ENCODE assay signal across 9 mouse cellular contexts in the genomic region with DNA sequence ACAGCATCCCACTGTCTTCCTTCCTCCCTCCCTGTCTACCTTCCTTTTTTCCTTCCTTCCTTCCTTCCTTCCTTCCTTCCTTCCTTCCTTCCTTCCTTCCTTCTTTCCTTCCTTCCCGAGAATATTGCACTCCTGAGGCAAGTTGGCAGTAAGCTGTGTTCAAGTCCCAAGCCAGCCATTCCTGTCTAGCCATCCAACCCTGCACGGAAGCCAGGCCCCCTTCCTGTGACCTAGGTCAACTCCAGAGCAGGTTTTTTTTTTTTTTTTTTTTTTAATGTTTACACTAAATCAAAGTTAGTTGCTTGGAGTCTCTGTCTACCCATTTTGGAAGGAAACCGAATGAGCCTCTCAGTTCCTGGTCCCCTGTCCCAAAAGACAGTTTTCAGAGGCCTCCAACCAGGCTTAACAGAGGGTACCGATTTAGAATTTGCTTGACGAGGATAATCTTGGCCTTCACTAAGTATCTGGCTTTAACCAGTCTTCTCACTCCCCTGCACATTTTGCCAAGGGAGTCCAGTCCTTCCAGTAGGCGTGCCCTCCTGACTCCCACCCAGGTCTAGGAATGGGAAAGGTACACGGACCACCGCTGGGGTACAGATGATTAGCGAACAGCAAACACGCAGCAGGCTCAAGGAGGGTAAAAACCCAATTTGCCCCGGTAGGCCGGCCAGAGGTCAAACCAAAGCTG. TPM values are rescaled to one million over a fixed set of nuclear protein-coding genes. Genes with fewer than 3 reads are reported as not detected.
DNase-seq lines count a peak whose midpoint lies in the region; ATAC-seq and TF ChIP-seq lines count a peak whose summit lies in the region.
"Had no signal": no experiment of that assay in that cellular context is flagged by ENCODE, and none has a peak within 500 bp of the region (broad histone marks: within the 10 kb centered on the region; RNA-seq: fewer than 3 reads in every experiment).

No protein-coding gene starts in this region.

- H3K27me3 ChIP-seq in intestine, embryonic 15.5 days (replicated peaks): no peaks in the 10 kb centered on the region
- H3K27me3 ChIP-seq in neural tube, embryonic 11.5 days (ENCODE audit: control insufficient read depth, insufficient read depth, low read length): no peaks in the 10 kb centered on the region

- no peaks in the 10 kb centered on the region for H3K36me3 ChIP-seq in intestine, embryonic 15.5 days
- no peaks in the 10 kb centered on the region for H3K36me3 ChIP-seq in neural tube, embryonic 11.5 days (ENCODE audit: control insufficient read depth, insufficient read depth, low read length)

- peak; percentile 14 for ATAC-seq in intestine, embryonic 15.5 days
- peak; percentile 18; the same call in 1 of the 2 replicates for ATAC-seq in neural tube, embryonic 11.5 days (ENCODE audit: insufficient read depth, low FRiP score, low TSS enrichment)

- peak; percentile 57 for DNase-seq in embryo, embryonic 10 days (ENCODE audit: low spot score)
- DNase-seq in embryo, embryonic 9.5 days (ENCODE audit: extremely low spot score): no peak
- no peak for DNase-seq in layer of hippocampus, adult 2 months (ENCODE audit: low spot score in 2 of 2)
- no peak for DNase-seq in layer of hippocampus, adult 9-10 months (ENCODE audit: low spot score)
- no peak for DNase-seq in neural tube, embryonic 11.5 days (ENCODE audit: low spot score)
- DNase-seq in cerebellum, adult 11-12 months: no peak
- DNase-seq in left cerebral cortex, postnatal 10 days (ENCODE audit: extremely low spot score in 1 of 2, low spot score in 2 of 2): no peak

- H3K9me3 ChIP-seq in intestine, embryonic 15.5 days: no peaks in the 10 kb centered on the region
- H3K9me3 ChIP-seq in neural tube, embryonic 11.5 days (ENCODE audit: control insufficient read depth, low read length): no peaks in the 10 kb centered on the region
- H3K9me3 ChIP-seq: megakaryocyte, embryonic 14.5 days had no signal

- WGBS in intestine, embryonic 15.5 days: 12% methylated on average over 12 of the region's 12 CpGs
- WGBS in neural tube, embryonic 11.5 days: 5% methylated on average over 12 of the region's 12 CpGs

- H3K27ac ChIP-seq in layer of hippocampus, adult 2 months: peak overlapping the region; percentile 54; the same call in 1 of the 2 replicates
- peak overlapping the region; percentile 88 for H3K27ac ChIP-seq in intestine, embryonic 15.5 days
- no peak overlapping the region for H3K27ac ChIP-seq in neural tube, embryonic 11.5 days (ENCODE audit: low read depth, low read length)

- H3K4me2 ChIP-seq in intestine, embryonic 15.5 days (replicated peaks): peak overlapping the region; percentile 44
- peak overlapping the region; percentile 1; the same call in 1 of the 2 replicates for H3K4me2 ChIP-seq in neural tube, embryonic 11.5 days (ENCODE audit: low read depth)

- H3K4me3 ChIP-seq in layer of hippocampus, adult 2 months: no peak overlapping the region
- peak overlapping the region; percentile 3; the same call in 1 of the 2 replicates for H3K4me3 ChIP-seq in intestine, embryonic 15.5 days (replicated peaks)
- no peak overlapping the region for H3K4me3 ChIP-seq in neural tube, embryonic 11.5 days (ENCODE audit: low read depth, low read length)
- H3K4me3 ChIP-seq: megakaryocyte, embryonic 14.5 days had no signal

- intact Hi-C loops in left cerebral cortex, postnatal 10 days (cut with DNase I): no loop called here

- H3K9ac ChIP-seq in intestine, embryonic 15.5 days: no peak overlapping the region
- no peak overlapping the region for H3K9ac ChIP-seq in neural tube, embryonic 11.5 days (ENCODE audit: low read length)

- no peak for TF ChIP-seq CTCF in layer of hippocampus, adult 2 months (conservative IDR thresholded peaks at IDR 0.05)

- peaks cover 35% of the 10 kb centered on the region for H3K4me1 ChIP-seq in intestine, embryonic 15.5 days (replicated peaks)
- peaks cover 11% of the 10 kb centered on the region; the same call in 1 of the 2 replicates for H3K4me1 ChIP-seq in neural tube, embryonic 11.5 days (ENCODE audit: control insufficient read depth, insufficient read depth, low read length)

RNA-seq across cellular contexts. Expression of a gene that starts 7.0 kb away (rescaled TPM):
- total RNA-seq in layer of hippocampus, adult 2 months (2021): 100 to 1,000 TPM; 106 to 116 TPM
- polyA plus RNA-seq in intestine, embryonic 15.5 days (2015; fragmentation: Nextera tagmentation; extraction: Ambion mirVana): 53.6 and 55.2 TPM in 2 replicates
- polyA plus RNA-seq in neural tube, embryonic 11.5 days (2014; fragmentation: Nextera tagmentation; extraction: Ambion mirVana): 52.8 and 56.1 TPM in 2 replicates
- total RNA-seq in left cerebral cortex, postnatal 10 days (2021): 10 to 100 TPM; 54.2 to 62.9 TPM

RNA-seq across cellular contexts. Expression of a gene that starts 29.0 kb away (rescaled TPM):
- total RNA-seq in layer of hippocampus, adult 2 months (2021): under 1 TPM; 0.32 to 0.87 TPM
- 0.10 and 0.21 TPM in 2 replicates for polyA plus RNA-seq in intestine, embryonic 15.5 days (2015; fragmentation: Nextera tagmentation; extraction: Ambion mirVana)
- polyA plus RNA-seq in neural tube, embryonic 11.5 days (2014; fragmentation: Nextera tagmentation; extraction: Ambion mirVana): 0.57 and 0.82 TPM in 2 replicates
- under 1 TPM; 0.14 to 0.17 TPM for total RNA-seq in left cerebral cortex, postnatal 10 days (2021)

RNA-seq across cellular contexts. Expression of a gene that starts 59.1 kb away (rescaled TPM):
- 10 to 100 TPM; 29.7 to 30.1 TPM for total RNA-seq in layer of hippocampus, adult 2 months (2021)
- polyA plus RNA-seq in intestine, embryonic 15.5 days (2015; fragmentation: Nextera tagmentation; extraction: Ambion mirVana): 91.8 and 99.3 TPM in 2 replicates
- 75.3 and 79.9 TPM in 2 replicates for polyA plus RNA-seq in neural tube, embryonic 11.5 days (2014; fragmentation: Nextera tagmentation; extraction: Ambion mirVana)
- 10 to 100 TPM; 28.6 to 31.0 TPM for total RNA-seq in left cerebral cortex, postnatal 10 days (2021)
